In genomic region chr19:31114690-31115089, GRCm38 (mm10) we compare ENCODE assay signal across 9 mouse cellular contexts. TPM values are rescaled to one million over a fixed set of nuclear protein-coding genes. Genes with fewer than 3 reads are reported as not detected.
A peak's percentile ranks its signal among the peaks of the same experiment; 100 is the strongest.
DNase-seq lines count a peak whose midpoint lies in the region; TF ChIP-seq lines count a peak whose summit lies in the region.
"Had no signal": no experiment of that assay in that cellular context is flagged by ENCODE, and none has a peak within 500 bp of the region (broad histone marks: within the 10 kb centered on the region; RNA-seq: fewer than 3 reads in every experiment).

No protein-coding gene starts in this region.

- peak; percentile 7 to 46 for DNase-seq in layer of hippocampus, adult 18-20 months (ENCODE audit: low spot score in 2 of 2)
- no peak for DNase-seq in layer of hippocampus, adult 9-10 months (ENCODE audit: low spot score)
- peak; percentile 33 to 47 for DNase-seq in kidney, postnatal 25 days
- DNase-seq in retina, postnatal 1 day = peak; percentile 73
- DNase-seq in gastrocnemius, adult 18-20 months (ENCODE audit: low spot score) = no peak
- no peak for DNase-seq in gastrocnemius, postnatal 10 days
- DNase-seq in cerebellum, adult 11-12 months = no peak
- DNase-seq: cerebellum, adult 8-10 months had no signal

- no peak overlapping the region for H3K4me3 ChIP-seq in embryonic fibroblast, embryonic 13.5 days (ENCODE audit: insufficient read depth, low read length)

- H3K27ac ChIP-seq in embryonic fibroblast, embryonic 13.5 days (ENCODE audit: insufficient read depth, low read length) = peak overlapping the region; percentile 49

- no peak for TF ChIP-seq CTCF in embryonic fibroblast, embryonic 13.5 days (IDR thresholded peaks at IDR 0.05; ENCODE audit: borderline replicate concordance, insufficient read depth, low read length)

- no peak for TF ChIP-seq POLR2A in embryonic fibroblast, embryonic 13.5 days (IDR thresholded peaks at IDR 0.05; ENCODE audit: low read depth, low read length)

- peaks cover 6% of the 10 kb centered on the region; the same call in 1 of the 2 replicates for H3K4me1 ChIP-seq in embryonic fibroblast, embryonic 13.5 days (ENCODE audit: control insufficient read depth, insufficient read depth, low read length)

RNA-seq across cellular contexts. Expression of gene Cstf2t, which starts 32.1 kb away (rescaled TPM):
- 10 to 100 TPM; 78.1 to 79.4 TPM for total RNA-seq in layer of hippocampus, adult 18-20 months (2021)
- polyA plus RNA-seq in embryonic fibroblast, embryonic 13.5 days (2011; ENCODE audit: insufficient read length, low read depth, missing spikeins) = 27.5 and 28.4 TPM in 2 replicates
- 10 to 100 TPM; 17.9 to 20.3 TPM for total RNA-seq in gastrocnemius, adult 18-20 months (2021)
- total RNA-seq in gastrocnemius, postnatal 10 days (2021) = 10 to 100 TPM; 22.6 to 24.0 TPM

Comparison
In these comparisons a context has a peak if more than half of its experiments do, and no peak if none do; other contexts are left out.
1. DNase-seq: peak in layer of hippocampus, adult 18-20 months (2 of 2), kidney, postnatal 25 days (2 of 2) and retina, postnatal 1 day (single experiment); none in layer of hippocampus, adult 9-10 months (single experiment), gastrocnemius, adult 18-20 months (single experiment), gastrocnemius, postnatal 10 days (single experiment) and cerebellum, adult 11-12 months (single experiment).